Mouse (Mus musculus): Measurements from ENCODE around the gene Eme2.

GRCm38 (mm10) chr17:24849733-24850064, 45.2 kb downstream of the Eme2 start:
- peak; percentile 76 for TF ChIP-seq CTCF (IDR thresholded peaks at IDR 0.05)
- no peak for TF ChIP-seq EP300 (IDR thresholded peaks at IDR 0.05)
